Mouse (Mus musculus): ENCODE measurements around the gene Abcg5.
A peak's percentile ranks its signal among the peaks of the same experiment; 100 is the strongest.

Gene Abcg5

GRCm38 (mm10) chr17:84682734-84683717 lies at the start of gene Abcg5:
Gene Abcg5 (minus strand): TSS chr17:84683011.
- DNase-seq (ENCODE audit: low read depth): no peak

DNA sequence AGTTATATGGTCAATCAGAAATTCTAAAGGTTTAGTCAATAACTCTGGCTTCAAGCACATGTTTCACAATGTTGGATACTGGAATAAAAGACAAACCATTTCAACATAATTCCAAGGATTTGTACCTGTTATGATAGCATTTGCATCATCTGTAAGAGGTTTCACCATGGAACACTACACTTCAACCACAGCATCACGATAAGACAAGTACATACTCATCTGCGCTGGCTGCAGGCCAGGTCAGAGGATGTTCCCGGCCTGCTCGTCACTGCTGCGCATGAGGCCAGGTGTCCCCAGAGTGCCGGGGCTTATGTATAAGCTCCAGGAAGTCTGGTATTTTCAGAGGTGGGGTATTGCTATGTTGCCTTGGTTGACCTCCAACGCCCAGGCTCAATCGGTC lies 49.8 kb upstream of the Abcg5 start:
- peak; percentile 3 for DNase-seq (ENCODE audit: low read depth)

DNA sequence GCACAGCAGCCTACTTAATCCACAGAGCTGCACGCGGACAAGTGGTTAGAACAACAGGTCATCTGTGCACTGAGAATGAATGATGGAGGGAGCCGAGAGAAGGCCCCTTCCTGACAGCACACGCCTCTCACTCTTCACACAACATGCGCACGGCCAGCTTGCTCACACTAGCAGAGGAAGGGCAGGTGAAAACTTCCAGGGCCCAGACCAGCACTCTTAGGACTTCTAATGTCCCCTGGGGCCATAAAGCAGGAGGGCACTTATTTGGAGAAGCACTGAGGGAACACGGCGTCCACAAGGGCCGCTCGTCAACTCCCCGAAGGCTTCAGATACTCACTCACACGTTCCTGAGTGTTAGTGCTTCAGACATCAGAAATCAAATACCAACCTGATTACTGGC lies 48.5 kb upstream of the Abcg5 start:
- DNase-seq (ENCODE audit: low read depth): no peak

DNA sequence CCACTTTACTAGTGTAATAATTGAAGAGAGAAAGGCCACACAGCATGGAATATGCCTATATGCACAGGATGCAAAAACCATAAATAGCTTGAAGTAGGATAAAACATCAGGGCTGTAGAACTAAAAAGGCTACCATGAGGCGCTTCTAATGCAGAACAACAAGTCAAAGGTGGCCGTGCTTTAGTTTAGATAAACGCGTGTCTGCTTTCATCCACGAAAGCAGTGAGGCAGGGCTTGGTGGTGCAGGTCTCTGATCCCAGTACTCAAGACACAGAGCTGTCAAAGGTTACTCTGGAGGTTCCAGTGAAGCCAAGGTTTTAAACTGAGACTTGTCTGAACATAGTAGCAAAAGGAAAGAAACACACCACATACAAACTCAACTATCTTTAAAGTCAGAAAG lies 46.3 kb upstream of the Abcg5 start:
- no peak for DNase-seq (ENCODE audit: low read depth)

- DNase-seq (ENCODE audit: low read depth): no peak
These were observed 45.5 kb upstream of the Abcg5 start for GRCm38 (mm10) chr17:84728201-84728911.

DNA sequence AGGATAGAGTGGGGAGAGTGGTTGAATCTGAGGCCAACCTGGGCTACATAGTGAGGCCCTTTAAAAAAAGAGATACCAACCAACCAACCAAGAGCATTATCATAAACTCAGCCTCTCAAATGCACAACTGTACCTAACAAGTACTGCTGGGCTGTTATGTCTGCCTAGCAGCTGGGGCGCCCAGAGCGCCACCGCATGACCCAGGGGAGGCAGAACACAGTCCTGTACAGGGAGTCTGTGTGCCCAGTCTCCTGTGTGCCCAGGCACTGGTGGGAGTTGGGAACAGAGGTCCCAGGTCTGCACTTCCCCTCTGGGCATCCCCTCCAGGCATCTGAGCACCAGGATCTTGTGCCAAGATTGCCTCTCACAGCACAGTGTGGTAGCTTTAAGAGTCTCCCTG lies 42.4 kb upstream of the Abcg5 start:
- DNase-seq (ENCODE audit: low read depth): no peak

DNA sequence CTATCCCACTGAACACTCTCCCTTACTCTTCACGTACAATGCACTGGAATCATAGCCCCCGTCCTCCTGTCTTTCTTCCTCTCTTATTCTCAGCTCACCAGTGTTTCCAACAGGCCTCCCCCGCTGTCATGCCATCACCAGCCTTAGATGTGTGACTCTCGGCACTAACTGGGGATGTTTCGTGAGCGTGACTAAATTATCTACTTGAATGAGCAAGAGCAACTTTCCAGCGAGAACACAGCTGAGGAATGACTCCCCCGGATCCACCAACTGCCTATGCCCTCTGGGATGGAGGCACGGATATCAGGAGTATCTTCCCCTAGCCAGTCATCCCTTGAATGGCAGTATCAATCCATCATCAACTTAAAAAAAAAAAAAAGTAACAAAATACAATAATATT lies 41.2 kb upstream of the Abcg5 start:
- DNase-seq (ENCODE audit: low read depth): no peak

DNA sequence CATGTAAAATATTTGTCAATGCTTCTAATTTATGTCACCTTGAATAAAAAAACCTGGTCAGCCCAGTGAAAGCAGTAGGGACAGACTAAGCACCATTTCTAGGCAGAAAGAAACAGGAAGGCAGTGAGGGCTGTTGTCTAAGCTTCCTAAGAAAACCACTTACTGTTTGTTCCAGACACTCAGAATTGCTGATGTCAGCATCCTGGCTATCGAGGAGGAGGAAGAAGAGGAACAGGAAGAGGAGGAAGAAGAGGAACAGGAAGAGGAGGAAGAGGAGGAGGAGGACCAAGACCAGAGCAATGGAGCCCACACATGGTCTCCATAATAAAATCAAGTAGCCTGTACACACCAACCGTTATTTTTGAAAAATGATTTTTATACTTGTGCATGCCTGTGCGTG lies 36.3 kb upstream of the Abcg5 start:
- DNase-seq (ENCODE audit: low read depth): peak; percentile 14

GRCm38 (mm10) chr17:84717416-84717815 lies 34.6 kb upstream of the Abcg5 start:
- DNase-seq (ENCODE audit: low read depth): no peak

GRCm38 (mm10) chr17:84716252-84716872 lies 33.6 kb upstream of the Abcg5 start:
- DNase-seq (ENCODE audit: low read depth): no peak

- DNase-seq (ENCODE audit: low read depth): no peak
These were observed 32.1 kb upstream of the Abcg5 start for GRCm38 (mm10) chr17:84714930-84715329.

DNA sequence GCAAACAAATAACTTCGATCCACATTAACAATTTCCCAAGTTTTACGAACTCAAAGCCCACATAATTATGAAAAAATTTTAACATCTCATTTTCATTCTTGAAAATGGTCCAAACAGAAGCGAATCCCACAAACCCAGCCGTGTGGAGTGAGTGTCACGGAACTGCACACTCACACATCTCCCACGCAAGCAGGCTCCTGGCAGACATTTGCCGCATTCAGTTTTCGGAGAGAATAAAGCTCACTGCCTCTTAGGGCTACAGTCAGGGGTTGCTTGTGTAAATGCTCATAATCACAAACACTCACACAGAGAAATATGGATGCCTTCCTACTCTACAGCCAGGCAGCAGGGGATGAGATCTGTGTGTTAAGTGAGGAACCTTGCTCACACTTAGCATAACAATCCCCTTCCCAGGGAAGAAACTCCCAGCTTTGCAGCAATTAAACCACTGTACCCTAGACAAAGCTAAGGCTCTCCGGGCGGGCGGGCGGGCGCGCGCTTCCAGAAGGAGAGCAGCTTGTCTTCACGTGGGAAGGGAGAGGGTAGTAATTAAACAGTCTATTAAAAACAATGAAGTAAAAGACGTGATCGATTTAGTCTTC lies 30.9 kb upstream of the Abcg5 start:
- no peak for DNase-seq (ENCODE audit: low read depth)

DNA sequence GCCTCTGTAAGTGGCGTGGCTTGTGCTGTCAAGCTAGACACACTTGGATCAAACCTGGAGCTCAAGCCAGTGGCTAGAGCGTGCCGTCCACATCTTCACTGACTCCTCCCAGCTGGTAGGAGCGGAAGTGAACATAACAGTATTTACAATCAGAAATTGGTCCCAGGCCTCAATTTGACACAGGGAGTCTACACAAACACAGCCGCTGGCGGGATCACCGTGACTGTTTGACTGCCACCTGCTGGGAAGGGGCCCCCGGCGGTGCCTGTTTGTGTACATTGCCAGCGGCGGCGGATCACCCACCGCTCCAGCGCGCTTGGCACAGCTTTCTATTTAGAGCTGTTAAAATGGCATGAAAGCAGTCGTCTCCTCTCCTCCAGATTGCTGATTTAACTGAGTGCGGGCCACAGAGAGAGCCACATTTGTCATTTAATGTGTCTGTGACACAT lies 26.6 kb upstream of the Abcg5 start:
- no peak for DNase-seq (ENCODE audit: low read depth)

- no peak for DNase-seq (ENCODE audit: low read depth)
These were observed 26.0 kb upstream of the Abcg5 start for GRCm38 (mm10) chr17:84708818-84709217.

GRCm38 (mm10) chr17:84707407-84707806 lies 24.6 kb upstream of the Abcg5 start:
- peak; percentile 11 for DNase-seq (ENCODE audit: low read depth)

- DNase-seq (ENCODE audit: low read depth): peak; percentile 36
These were observed 15.9 kb upstream of the Abcg5 start for GRCm38 (mm10) chr17:84698727-84699126.

- no peak for DNase-seq (ENCODE audit: low read depth)
These were observed 13.7 kb upstream of the Abcg5 start for GRCm38 (mm10) chr17:84696537-84696936.

GRCm38 (mm10) chr17:84693741-84694140 lies 10.9 kb upstream of the Abcg5 start:
- no peak for DNase-seq (ENCODE audit: low read depth)

DNA sequence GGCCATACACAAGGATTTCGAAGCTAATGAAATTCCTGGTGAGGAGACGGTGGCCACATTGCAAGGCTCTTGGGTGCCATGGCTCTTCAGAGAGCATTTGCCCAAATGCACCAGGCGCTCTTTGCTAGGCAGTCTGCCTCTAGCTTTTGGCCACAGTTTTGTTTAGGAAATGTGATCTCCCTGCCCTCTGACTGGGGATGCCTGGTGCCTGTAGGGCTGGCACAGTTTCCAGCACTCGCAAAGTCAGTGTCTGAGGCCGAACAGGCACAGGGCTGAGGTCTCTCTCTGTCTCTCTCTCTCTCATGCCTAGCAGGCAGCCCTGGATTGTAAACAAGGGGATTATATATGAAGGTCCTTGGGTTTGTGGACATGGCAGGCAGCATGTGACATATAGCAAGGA lies 7.3 kb upstream of the Abcg5 start:
- no peak for DNase-seq (ENCODE audit: low read depth)

GRCm38 (mm10) chr17:84689316-84689715 lies 6.5 kb upstream of the Abcg5 start:
- DNase-seq (ENCODE audit: low read depth): no peak

- DNase-seq (ENCODE audit: low read depth): no peak
These were observed 6.0 kb upstream of the Abcg5 start for GRCm38 (mm10) chr17:84688834-84689233.

DNA sequence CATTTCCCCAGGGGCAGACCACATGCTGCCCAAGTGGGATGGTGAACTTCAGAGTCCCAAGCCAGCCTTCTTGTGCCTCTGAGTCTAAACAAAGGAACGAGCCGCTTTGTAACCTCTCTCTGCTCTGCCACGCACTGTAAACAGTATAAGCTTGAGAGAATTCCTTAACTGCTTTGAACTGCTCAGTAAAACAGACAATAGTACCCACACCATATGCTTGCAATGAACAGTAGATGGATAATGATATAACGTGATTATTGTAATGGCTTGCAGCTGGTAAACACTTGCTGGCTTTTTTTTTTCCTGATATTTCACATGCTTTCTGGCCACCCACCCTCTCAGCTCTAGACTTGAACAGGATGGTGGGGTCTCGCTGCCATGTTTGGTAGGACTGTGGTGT lies 5.2 kb upstream of the Abcg5 start:
- DNase-seq (ENCODE audit: low read depth): no peak

Measured in 416B (cell line).